Mouse (Mus musculus) liver, postnatal 0 days (tissue): ENCODE results near the gene Zfp219. TPM values are rescaled to one million over a fixed set of nuclear protein-coding genes. Genes with fewer than 3 reads are reported as not detected.

Experiments
- ATAC-seq: fragments of 200-750 bp; cut with Nextera tagmentation; 2 replicates; pipeline ENCODE4 v1.8.0; 2017; ENCODE audit warnings: mild to moderate bottlenecking, moderate library complexity
- DNase-seq: peaks from one replicate; pipeline ENCODE4 v3.0.0-alpha.2; 2016
- H3K27ac ChIP-seq: fragments of 300-500 bp; sonication (generic); 2 replicates; pipeline ENCODE4 v1.5.1; 2014; ENCODE audit warnings: antibody characterized with exemption, moderate library complexity, mild to moderate bottlenecking, low read depth
- H3K27me3 ChIP-seq: fragments of 300-500 bp; sonication (generic); 2 replicates; pipeline ENCODE4 v1.6.1; 2014; ENCODE audit warnings: low read length, control low read depth, mixed read lengths; ENCODE audit not compliant: insufficient read depth
- H3K36me3 ChIP-seq: fragments of 300-500 bp; sonication (generic); replicated peaks from 2 replicates; pipeline ENCODE4 v1.6.1; 2014; ENCODE audit warnings: mild to moderate bottlenecking, control low read depth, low read length, moderate library complexity, mixed read lengths; ENCODE audit not compliant: insufficient read depth
- H3K4me1 ChIP-seq: fragments of 300-500 bp; sonication (generic); 2 replicates; pipeline ENCODE4 v1.6.1; 2014; ENCODE audit warnings: antibody characterized with exemption, mild to moderate bottlenecking, control low read depth; ENCODE audit not compliant: insufficient read depth
- H3K4me2 ChIP-seq: fragments of 300-500 bp; sonication (generic); 2 replicates; pipeline ENCODE4 v1.6.1; 2014; ENCODE audit warnings: low read depth, mild to moderate bottlenecking, low read length, moderate library complexity, mixed read lengths
- H3K4me3 ChIP-seq: fragments of 300-500 bp; sonication (generic); 2 replicates; pipeline ENCODE4 v1.5.1; 2014; ENCODE audit warnings: low read depth, low read length
- H3K9ac ChIP-seq: fragments of 300-500 bp; sonication (generic); replicated peaks from 2 replicates; pipeline ENCODE4 v1.6.1; 2014; ENCODE audit warnings: mild to moderate bottlenecking, moderate library complexity
- H3K9me3 ChIP-seq: fragments of 300-500 bp; sonication (generic); 2 replicates; pipeline ENCODE4 v1.6.1; 2016; ENCODE audit warnings: mild to moderate bottlenecking, control low read depth, low read length, mixed read lengths
- CTCF ChIP-seq: sonication (generic); IDR thresholded peaks from 2 replicates; pipeline ENCODE4 v1.5.1; 2016; ENCODE audit warnings: antibody characterized with exemption, low read depth
- EP300 ChIP-seq: IDR thresholded peaks from 2 replicates; pipeline ENCODE4 v1.6.1; 2016; ENCODE audit warnings: antibody characterized with exemption, low read depth, mild to moderate bottlenecking
- WGBS: fragments of 180-500 bp; shearing (Covaris S2); extraction: QIAGEN DNeasy Blood & Tissue Kit; methylation state at CpG from one replicate; pipeline ENCODE4 v1.1.7; 2014; ENCODE audit not compliant: insufficient replicate concordance; 5-methylcytosine and 5-hydroxymethylcytosine counted together
- polyA plus RNA-seq: library from polyadenylated mRNA; unstranded; fragments of >200 nt; fragmentation: Nextera tagmentation; extraction: Ambion mirVana; gene quantifications from 2 replicates; pipeline ENCODE4 v1.2.1, GENCODE M21; 2015

Gene Zfp219
- polyA plus RNA-seq, 1 experiment from 2014 or later: 8.8 TPM

- no peaks in the 10 kb centered on the region for H3K27me3 ChIP-seq
- DNase-seq (no peak), ATAC-seq (no peak)
- WGBS: 67% methylated on average over 3 of the region's 3 CpGs
- H3K4me1 ChIP-seq: no peaks in the 10 kb centered on the region
- H3K36me3 ChIP-seq: no peaks in the 10 kb centered on the region
- TF ChIP-seq CTCF: no peak
- TF ChIP-seq EP300: no peak
- H3K4me3 ChIP-seq: no peak overlapping the region
- no peak overlapping the region for H3K27ac ChIP-seq
- no peak overlapping the region for H3K9ac ChIP-seq
- H3K9me3 ChIP-seq: no peaks in the 10 kb centered on the region
- H3K4me2 ChIP-seq: no peak overlapping the region
These were observed 53.1 kb downstream of the Zfp219 start for GRCm38 (mm10) chr14:51967400-51967799.

GRCm38 (mm10) chr14:51960316-51960715, 60.2 kb downstream of the Zfp219 start:
- 71% methylated on average over 2 of the region's 2 CpGs for WGBS
- Histone ChIP-seq H3K9ac (no peak overlapping the region), H3K36me3 (no peaks in the 10 kb centered on the region), H3K9me3 (no peaks in the 10 kb centered on the region), H3K4me1 (no peaks in the 10 kb centered on the region), H3K27ac (no peak overlapping the region), H3K4me2 (no peak overlapping the region), H3K4me3 (no peak overlapping the region), H3K27me3 (no peaks in the 10 kb centered on the region)
- no peak for DNase-seq
- TF ChIP-seq CTCF: no peak
- no peak for TF ChIP-seq EP300
- ATAC-seq: no peak

Other genes with a start within 250 kb of the Zfp219 start
- gene Ang4, start 247.1 kb downstream of the Zfp219 start, polyA plus RNA-seq: not detected in 2 replicates
- gene AY358078, start 220.7 kb downstream of the Zfp219 start, polyA plus RNA-seq: not detected in 2 replicates
- 2.7 and 3.0 TPM in 2 replicates for gene Ear6, start 167.0 kb downstream of the Zfp219 start, polyA plus RNA-seq
- 9.4 and 10.8 TPM in 2 replicates for gene Mettl17, start 135.9 kb downstream of the Zfp219 start, polyA plus RNA-seq
- 0.06 and 0.07 TPM in 2 replicates for gene Slc39a2, start 127.8 kb downstream of the Zfp219 start, polyA plus RNA-seq
- 346 and 352 TPM in 2 replicates for gene Ndrg2, start 106.6 kb downstream of the Zfp219 start, polyA plus RNA-seq
- not detected in 2 replicates for gene Tppp2, start 102.3 kb downstream of the Zfp219 start, polyA plus RNA-seq
- not detected in 2 replicates for gene Rnase13, start 98.0 kb downstream of the Zfp219 start, polyA plus RNA-seq
- gene Arhgef40, start 36.0 kb downstream of the Zfp219 start, polyA plus RNA-seq: 5.8 and 7.2 TPM in 2 replicates
- gene Tmem253, start 5.1 kb downstream of the Zfp219 start, polyA plus RNA-seq: 0.23 and 0.31 TPM in 2 replicates
- gene Olfr221, start 21.7 kb upstream of the Zfp219 start, polyA plus RNA-seq: not detected in 2 replicates
- 124 and 129 TPM in 2 replicates for gene Hnrnpc, start 83.3 kb upstream of the Zfp219 start, polyA plus RNA-seq
- gene Rpgrip1, start 90.0 kb upstream of the Zfp219 start, polyA plus RNA-seq: 23.9 and 30.7 TPM in 2 replicates
- 15.7 and 18.0 TPM in 2 replicates for gene Supt16, start 176.7 kb upstream of the Zfp219 start, polyA plus RNA-seq
- 8.5 and 10.0 TPM in 2 replicates for gene Chd8, start 237.0 kb upstream of the Zfp219 start, polyA plus RNA-seq